Mouse (Mus musculus): ENCODE measurements around the gene Rtn1.
"Not testable (repeated sequence)": the region's sequence is repeated elsewhere in the genome, so short reads cannot be mapped to it uniquely, and the experiment has no call there.

Rtn1 gene

DNA sequence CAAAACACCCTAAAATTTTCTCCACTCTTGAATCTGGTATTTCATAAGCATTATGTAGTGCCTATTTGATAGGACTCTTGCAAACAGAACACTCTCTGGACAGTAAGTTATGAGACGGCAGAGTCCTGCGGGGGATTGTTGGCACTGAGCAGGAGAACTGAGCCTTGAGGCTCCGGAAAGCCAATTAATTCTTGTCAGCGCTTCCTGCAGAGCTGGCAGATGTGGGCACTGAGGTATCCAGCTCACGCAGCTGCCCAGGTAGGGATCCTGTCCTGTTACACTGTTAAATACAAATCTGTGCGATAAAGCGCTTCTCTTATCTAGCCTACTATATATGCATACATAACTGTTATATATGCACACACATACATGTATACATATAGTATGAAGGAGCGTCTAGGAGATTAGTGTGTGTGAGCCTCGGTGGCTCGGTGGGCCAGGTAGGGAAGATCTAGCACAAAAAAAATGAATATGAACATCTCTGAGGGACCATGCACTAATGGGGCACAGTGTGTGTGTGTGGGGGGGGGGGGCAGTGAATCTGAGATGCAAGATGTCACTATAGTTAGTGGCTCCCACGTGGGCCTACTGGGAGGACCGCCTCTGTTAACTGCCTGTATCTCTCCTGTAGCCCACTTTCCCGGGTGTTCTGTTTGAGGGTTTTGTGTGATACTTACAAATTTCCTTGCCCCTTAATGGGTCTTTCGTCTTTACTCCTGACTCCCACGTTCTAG is 93.0 kb downstream of the Rtn1 start:
- DNase-seq: no peak

DNA sequence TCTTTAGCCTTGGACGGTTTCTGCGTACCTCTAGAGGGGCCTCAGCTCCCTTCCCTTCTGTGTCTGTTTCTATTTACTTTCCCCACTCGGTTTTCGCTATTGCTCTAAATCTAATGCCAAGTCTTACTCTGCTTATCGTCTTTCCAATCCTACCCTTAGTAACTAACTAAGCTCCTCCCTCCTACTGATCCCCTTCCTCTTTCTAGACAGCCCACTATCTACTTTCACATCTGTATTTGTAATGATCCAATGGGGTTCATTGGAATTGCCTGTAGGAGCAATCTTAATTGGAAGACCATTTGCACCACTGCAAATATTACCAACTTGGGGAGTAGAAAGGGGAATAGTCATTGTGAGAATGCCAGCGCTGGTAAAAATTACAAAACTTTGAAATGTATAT is 98.0 kb downstream of the Rtn1 start:
- DNase-seq: no peak

DNA sequence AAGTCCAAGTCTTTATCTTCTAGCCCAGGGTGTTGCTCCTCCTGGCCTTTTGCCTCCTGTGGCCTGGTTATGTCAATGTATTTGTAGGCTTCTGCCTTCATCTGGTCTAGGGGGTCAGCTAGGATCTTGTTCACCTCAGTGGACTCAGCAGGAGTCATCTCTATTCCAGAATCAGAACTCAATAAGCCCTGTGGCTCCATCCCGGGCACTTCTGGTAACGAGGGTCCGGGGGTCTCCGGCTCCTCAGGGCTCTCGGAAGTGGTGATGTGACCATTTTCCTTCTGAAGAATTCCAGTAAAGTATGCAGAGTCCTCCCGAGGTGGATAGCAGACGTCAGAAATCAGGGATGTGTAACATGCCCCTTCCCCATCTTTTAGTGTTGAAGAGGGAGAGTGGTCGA is 100.3 kb downstream of the Rtn1 start:
- DNase-seq: no peak

DNA sequence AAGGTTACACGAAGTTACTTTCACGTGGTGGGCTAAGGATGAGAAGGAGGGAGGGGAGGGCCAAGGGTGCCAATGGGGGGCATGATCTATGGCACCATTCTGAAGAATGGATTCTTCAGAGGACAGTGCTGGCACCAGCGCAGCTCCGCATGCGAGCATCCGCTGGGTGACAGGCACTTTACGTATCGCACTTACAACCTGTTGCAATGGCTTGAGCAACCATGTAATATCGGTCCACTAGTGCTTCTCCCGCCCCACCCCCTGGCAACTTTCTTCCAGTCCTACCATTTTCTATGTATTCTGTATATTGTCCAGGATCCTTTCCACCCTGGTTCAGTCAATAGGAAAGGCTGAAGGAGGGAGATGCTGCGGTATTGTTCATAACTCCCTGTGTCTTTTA is 102.6 kb downstream of the Rtn1 start:
- no peak for DNase-seq

DNA sequence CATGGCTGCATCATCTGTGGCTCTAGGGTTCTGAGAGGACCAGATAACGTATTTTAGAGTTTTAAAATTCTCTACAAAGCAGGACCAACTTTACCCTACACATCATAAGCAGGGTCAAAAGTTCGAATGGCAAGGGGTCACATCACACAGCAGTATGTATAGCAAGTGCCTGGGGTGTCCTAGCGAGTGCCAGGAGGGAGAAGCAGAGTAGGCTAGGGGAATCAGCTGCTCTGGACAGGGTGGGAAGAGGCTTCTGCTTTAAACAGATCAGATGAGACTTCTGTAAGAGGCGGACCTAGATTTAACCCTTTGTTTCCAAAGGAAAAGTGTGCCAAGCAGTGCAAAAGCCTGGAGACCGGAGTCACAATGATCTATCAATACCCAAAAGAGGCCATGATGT is 103.4 kb downstream of the Rtn1 start:
- no peak for DNase-seq

DNA sequence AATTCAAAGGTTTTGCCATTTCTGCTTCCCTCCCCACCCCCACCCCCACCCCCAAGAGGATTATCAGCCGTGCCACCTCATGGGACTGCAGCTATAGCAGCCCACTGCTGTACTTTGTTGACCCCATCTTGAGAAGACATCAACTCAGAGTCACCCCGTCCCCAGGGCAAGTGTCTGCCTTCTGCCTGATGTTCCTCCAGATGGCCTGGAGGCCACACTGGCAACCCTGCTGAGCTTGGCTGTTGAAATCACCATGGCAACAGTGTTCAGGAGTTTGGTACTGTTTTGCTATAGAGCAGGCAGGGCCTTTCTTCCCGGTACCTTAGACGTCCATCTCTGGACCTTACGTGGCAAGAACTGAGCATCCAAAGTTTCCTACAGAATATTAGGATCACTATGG is 103.9 kb downstream of the Rtn1 start:
- DNase-seq: no peak

DNA sequence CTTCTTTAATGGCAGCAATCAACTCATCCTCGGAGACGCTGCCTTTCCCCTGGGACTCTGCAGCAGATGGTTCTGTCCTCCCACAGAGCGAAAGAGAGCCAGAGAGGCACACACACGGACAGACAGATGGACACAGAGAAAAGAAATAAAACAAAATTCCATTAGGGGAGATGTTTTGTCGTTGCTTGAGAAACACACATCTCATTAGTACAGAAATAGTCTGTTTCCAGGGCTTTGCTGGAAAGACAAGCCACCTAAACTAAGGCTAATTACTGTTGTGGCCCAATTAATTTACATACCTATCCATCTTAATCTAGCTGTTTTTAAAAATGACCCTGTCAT is 104.5 kb downstream of the Rtn1 start:
- DNase-seq: no peak

DNA sequence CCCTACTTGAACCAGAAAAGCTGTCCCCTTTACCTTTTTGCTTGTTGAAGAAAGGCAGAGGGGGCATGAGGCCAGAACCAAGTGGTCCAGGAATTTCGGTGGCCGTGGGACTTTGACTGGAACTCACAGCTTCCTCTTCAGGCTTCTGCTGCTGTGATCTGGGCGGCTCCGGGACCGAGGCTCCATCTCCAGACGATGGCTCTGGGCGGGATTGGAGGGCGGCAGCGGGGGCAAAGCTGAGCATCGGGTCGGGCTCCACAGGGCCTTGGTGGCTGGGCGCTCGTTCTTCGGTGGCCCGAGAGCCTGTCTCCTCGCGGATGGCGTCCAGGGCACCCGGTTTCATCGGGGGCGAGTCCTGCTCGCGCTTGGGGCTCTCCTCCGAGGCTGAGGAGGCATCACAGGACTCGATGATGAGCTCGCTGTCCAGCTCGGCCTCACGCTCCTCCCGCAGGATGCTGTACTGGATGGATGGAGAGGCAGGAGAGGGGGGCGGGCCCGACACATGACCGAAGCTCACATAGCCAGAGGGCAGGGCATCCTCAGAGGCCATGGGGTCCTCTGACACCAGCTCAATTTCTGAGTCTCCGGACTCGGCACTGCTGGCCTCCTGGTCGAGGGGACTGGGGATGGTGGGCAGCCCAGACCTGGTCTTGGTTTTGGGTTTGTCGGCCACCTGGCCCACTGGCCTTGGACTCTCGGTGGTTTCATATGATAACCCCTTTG is 105.1 kb downstream of the Rtn1 start:
- DNase-seq: no peak

DNA sequence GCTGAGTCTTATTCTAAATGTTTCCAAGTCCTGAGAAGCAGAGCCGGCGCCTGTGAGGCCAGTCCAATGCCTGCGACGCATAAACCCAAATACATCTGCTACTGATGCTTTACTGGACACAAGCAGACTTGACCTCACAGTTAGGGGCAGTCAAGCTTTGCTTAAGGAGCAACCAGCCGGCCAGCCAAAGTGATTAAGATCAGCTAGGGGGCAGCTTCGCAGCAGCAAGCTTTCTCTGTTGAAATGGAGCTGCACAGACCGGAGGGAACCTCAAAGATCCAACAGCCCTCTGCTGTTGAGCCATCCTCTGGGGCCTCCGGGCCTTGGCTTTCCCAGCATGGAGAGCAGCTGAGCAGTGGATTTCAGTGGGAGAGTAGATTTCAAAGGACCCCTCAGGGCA is 107.4 kb downstream of the Rtn1 start:
- DNase-seq: no peak

DNA sequence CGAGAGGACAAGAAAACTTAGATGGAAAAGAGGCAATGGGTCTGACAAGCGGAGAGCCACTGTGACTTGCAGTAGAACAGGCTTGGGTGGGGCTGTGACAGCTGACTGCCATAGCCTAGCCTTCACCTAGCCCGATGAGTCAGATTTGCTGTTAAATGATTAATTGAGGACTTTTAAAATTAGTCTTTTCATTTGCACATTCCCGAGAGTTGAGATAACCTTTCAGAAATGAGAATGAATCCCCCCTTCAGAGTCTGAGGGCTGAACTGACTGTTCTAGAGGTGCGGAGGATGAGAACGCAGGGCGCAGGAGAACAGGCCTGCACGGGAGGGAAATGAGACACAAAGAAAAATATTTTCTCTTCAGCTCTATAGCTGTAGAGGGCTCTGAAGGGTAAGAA is 107.9 kb downstream of the Rtn1 start:
- no peak for DNase-seq

DNA sequence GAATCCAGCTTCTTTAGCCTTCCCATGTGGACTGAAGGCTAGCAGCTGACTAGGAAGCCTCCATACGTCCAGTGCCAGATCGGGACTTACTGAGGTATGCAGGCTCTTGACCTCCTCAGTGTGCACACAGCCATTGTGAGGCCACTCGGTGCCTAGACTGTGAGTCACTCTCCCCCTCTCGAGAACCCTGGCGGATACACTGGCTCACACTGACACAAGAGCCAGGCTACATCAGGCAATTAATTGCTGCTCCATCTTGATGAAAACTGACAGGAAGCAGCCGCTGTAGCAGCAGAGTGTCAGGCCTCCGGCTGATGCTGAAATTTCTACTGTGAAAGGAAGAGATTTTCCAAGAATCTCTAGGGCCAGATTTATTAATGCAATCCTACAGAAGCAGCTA is 110.6 kb downstream of the Rtn1 start:
- no peak for DNase-seq

DNA sequence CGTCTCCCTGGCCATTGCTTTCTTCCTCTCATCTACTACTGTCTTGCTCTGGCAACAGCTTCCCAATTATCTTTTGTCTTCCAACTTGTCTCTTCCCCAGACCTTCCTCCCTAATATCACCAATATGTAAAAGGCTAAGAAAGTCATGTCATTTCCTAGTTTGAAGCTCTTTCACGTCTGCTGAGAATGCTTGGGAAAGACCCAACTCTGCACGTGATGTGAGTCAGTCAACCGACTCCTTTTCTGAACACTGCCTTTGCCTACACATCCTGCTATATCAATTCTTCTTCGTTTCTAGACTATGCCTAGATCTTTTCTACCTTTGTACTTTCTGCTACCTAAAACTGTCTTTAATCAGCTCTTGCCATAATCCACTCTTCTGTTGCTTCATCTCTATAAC is 112.3 kb downstream of the Rtn1 start:
- no peak for DNase-seq

DNA sequence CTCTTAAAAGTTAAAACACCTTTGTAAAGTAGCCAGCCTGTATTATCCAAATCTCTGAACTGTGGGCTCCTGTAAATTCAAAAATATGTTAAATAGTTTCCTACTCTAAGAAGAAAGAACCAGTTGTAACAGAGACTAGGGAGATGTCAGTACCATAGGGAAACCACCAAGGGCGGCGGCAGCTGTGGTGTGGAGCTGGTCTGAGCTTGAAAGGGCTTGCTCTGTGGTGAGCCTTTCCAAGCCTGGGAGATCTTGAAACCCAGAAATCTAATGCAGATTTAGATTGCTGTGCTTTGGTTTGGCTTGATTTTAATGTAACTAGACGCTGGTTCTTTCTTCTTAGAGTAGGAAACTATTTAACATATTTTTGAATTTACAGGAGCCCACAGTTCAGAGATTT is 115.7 kb downstream of the Rtn1 start:
- DNase-seq: not testable (repeated sequence)

DNA sequence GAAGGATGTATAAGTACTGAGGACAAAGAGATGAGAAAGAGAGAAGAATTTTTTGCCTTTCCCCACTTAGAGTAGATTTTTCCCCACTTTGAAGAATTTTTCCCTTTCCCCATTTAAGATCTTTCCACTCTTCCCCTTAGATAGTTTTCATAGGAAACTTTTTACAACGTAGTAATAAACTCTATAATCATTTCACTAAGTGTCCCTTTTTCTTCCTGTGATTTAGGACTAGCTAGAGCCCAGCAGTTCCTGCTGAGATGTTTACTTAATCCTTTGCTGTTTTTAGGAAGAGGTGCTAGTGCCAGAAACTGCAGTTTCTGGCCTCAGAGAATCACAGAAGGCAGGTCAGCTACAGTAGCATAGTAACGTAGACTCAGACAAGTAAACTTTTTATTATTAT is 116.3 kb downstream of the Rtn1 start:
- no peak for DNase-seq

DNA sequence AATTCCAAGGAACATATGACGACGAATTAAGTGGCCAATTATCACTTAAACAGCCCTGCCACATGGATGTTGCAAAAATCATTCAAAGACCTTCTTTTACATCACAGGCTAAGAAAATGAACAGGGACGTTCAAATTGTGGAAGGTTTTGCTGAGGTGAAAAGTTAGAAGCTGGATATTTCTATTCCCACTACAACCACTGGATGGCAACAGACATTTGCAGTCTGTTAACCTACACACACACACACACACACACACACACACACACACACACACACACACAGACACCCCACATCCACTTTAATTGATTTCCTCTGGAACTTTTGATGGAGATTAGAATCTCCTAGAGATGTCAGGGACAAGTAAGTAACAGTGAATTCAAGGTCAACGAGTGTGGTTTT is 117.6 kb downstream of the Rtn1 start:
- DNase-seq: no peak

DNA sequence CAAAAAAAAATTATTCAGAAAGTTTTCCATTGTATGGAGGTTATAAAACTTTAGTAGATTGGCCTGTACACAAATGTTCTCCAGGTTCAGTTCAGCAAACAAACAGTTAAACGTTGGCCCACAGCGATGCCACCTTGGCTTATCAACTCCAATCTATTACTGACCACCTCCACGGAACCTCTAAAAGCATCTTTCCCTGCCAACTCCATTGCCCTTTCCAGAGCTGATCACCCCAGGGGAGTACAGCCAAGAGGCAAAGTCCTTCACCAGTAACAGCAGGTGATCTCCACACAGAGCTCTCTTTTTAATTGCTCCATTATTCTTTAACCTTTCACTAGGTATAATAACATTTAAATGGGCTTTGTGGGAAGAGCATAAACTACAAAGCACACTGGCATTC is 120.6 kb downstream of the Rtn1 start:
- DNase-seq: no peak

DNA sequence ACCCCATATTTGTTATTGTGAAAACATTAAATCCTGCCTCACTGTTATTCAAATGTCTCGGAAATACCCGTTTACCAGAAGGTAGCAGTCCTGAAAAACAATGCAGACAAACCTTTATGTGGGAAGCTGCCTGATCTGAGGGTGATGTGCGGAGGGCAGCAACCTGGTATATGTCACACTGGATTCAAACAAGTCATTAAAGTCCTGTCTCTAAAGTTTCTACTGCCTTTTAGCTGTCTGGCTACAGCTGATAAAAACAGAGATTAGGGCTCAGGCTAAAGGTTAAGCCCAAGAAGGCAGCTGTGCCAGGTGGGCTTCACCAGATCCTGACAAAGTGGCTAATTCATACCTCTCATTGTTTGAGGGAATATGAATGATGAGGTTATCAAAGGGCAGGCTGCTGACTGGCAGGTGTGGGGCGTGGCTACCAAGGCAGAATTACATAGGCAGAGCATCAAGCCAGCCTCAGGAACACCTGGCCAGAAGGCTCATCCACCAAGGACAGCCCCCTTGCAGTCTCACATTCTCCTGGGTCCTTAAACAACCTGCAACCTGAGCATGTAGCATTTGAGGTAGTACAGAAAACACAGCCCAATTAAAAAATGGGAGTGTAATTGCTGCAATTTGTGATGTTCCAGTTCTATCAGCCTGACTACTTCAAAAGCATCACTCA is 121.4 kb downstream of the Rtn1 start:
- DNase-seq: no peak

DNA sequence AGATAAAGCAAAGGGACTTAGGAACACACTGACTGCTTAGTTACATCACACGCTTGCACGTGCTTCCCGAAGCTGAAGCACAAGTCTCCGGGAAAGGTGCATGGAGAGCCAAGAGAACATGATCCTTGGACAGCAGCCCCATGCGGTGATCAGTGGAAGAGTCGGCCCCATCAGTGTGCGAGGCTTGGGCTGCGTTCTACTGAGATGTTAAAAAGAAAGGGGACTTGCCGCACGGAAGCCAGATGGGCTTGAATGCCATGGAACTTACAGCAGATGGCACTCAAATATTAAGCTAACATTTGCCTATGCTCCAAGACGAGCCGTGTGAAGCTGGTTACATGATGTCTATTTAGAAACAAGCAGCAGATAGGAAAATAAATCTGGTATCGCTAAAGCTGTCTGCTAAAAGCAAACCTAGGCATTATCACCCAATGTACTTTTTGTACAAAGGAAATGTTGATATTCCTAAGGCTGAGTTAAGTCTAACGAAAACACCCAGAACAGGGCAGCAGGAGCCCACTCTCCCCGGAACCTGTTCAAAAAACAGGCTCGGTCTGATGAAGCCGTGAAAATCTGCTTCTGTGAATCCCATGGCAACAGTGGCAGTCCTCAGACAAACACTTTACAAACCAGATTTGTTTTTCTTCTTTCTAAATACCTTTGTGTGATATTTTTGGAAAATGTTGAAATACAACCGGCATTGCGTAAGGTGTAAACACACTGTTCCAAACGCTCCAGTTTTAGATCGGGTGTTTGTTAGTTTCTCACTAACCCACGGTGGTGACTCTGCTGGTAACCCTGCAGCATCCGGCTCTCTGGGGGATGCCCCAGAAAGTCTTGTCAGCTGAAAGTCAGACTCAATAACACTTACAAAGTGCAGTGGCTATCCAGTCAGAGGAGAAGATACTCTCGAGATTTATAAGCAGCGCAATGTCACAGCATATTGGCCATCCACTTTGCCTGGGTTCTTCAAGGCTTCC is 123.2 kb downstream of the Rtn1 start:
- peak; percentile 66 for DNase-seq

DNA sequence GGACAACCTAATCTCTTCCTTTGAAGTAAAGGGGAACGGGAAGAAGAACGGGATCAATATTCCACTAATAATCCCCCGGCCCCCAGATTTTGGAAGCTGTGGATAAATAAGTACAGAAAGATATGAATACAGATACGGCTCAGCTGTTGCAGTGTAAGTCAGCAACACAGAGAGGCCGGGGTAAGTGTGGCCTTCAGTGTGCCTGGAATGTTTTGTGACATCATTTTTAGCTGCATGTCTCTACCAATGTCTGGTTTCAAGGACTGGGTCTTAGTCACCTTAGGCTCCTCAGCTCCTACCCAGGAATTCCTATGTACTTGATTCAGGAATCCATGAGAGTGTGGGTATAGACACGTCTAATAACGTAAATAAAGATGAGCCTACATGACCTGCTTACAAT is 124.3 kb downstream of the Rtn1 start:
- no peak for DNase-seq

DNA sequence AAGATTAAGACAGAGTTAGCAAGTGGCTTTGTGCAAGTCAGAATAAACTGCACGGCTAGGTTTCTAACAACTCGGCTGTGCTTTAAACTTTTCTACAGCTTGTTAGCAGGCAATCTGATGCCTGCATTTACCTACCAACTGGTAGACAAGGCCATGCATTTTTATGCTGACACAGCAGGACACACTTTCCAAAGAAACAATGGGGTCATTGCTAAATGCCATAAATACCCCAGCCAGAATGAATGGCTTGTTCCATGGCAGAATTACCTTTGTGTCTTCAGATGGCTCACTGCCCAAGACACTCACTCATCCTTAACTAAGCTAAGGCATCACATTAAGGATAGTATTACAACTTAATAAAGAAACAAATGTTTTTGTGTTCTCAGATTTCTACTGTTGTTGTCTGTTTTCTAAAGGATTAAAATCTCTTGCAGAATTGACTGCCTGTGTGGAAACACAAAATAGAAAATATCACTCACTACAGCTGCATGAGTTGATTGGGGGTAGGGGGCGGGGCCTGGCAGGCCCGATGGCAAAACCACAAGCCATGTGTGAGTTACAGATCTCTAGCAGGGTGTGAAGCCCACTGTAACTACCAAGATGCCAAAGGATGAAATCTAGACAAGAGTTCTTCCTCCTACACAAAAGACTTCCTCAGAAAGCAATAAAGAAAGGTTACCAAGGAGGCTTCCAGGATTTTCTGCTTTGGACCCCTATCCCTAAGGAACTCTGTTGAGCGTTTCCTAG is 129.6 kb downstream of the Rtn1 start:
- no peak for DNase-seq

DNA sequence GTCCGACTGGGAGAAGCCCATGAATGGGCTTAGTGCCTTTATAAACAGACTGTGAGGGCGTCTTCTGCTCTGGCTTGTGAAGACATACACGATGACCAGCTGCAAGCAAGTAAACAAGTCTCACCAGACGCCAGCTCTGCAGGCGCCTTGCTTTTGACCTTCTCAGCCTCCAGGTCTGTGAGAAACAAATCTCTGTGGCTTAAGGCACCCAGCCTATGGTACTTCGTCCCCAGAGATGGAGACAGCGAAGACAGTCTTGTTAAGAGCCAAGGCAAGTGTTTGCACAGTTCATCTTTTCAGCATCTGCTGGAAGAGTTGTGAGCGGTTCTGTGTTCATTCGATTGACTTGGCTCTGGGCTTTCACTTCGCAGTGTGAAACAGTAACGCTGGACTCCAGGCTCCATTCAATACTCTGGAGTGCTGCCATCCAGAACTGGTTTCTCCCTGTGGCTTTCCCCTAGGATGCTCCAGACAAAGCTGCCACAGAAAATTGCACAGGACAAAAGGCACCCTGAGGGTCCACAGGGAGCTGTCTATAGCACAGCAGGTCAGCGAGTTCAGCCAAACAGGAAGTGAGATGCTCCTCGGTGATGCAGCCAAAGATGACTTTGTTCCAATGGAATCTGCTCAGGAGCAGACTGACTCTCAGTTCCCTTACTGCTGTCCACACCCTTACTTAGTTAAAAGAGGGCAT is 135.0 kb downstream of the Rtn1 start:
- DNase-seq: no peak

DNA sequence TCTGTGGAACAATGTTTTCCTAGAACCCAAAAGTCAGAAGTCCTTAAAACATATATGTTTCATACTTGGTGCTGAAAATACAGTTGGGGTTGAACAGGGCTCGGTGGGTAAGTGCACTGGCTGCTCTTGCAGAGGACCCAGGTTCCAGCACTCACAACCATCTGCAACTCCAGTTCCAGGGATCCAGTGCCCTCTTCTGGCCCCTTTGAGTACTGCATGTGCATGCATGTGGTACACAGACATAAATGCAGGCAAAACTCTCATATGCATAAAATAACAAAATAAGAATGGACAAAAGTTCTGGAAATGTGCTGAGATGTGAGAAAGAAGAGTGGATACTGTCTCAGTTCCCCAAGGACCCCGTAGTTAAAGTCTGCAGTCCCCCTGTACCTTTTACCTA is 141.2 kb downstream of the Rtn1 start:
- DNase-seq: no peak
